Mouse (Mus musculus) heart, postnatal 0 days (tissue): ENCODE results near the gene Raver2. TPM values are rescaled to one million over a fixed set of nuclear protein-coding genes. Genes with fewer than 3 reads are reported as not detected.

Experiments
- ATAC-seq: fragments of 200-750 bp; cut with Nextera tagmentation; 2 replicates; pipeline ENCODE4 v1.8.0; 2017; ENCODE audit warnings: low read depth, moderate number of reproducible peaks, moderate library complexity; ENCODE audit not compliant: insufficient read depth
- DNase-seq: peaks from one replicate; pipeline ENCODE4 v3.0.0-alpha.2; 2016; ENCODE audit warnings: low spot score
- H3K27ac ChIP-seq: fragments of 300-500 bp; sonication (generic); 2 replicates; pipeline ENCODE4 v1.5.1; 2014; ENCODE audit warnings: low read depth, mild to moderate bottlenecking
- H3K27me3 ChIP-seq: fragments of 300-500 bp; sonication (generic); 2 replicates; pipeline ENCODE4 v1.6.1; 2014; ENCODE audit warnings: low read length, mixed read lengths; ENCODE audit not compliant: control insufficient read depth, insufficient read depth
- H3K36me3 ChIP-seq: fragments of 300-500 bp; sonication (generic); replicated peaks from 2 replicates; pipeline ENCODE4 v1.6.1; 2014; ENCODE audit warnings: low read length, mixed read lengths; ENCODE audit not compliant: control insufficient read depth, insufficient read depth
- H3K4me1 ChIP-seq: fragments of 300-500 bp; sonication (generic); 2 replicates; pipeline ENCODE4 v1.6.1; 2014; ENCODE audit warnings: antibody characterized with exemption; ENCODE audit not compliant: control insufficient read depth, insufficient read depth
- H3K4me2 ChIP-seq: fragments of 300-500 bp; sonication (generic); 2 replicates; pipeline ENCODE4 v1.6.1; 2014; ENCODE audit warnings: low read depth, mild to moderate bottlenecking, low read length, moderate library complexity
- H3K4me3 ChIP-seq: fragments of 300-500 bp; sonication (generic); 2 replicates; pipeline ENCODE4 v1.5.1; 2014; ENCODE audit warnings: low read depth, low read length
- H3K9ac ChIP-seq: fragments of 300-500 bp; sonication (generic); replicated peaks from 2 replicates; pipeline ENCODE4 v1.6.1; 2014; ENCODE audit warnings: low read depth, low read length, mixed read lengths
- H3K9me3 ChIP-seq: fragments of 300-500 bp; sonication (generic); replicated peaks from 2 replicates; pipeline ENCODE4 v1.6.1; 2016; ENCODE audit warnings: low read length; ENCODE audit not compliant: control insufficient read depth
- CTCF ChIP-seq: IDR thresholded peaks from 2 replicates; pipeline ENCODE4 v1.5.1; 2016; ENCODE audit warnings: antibody characterized with exemption, control low read depth, low read depth
- EP300 ChIP-seq: IDR thresholded peaks from 2 replicates; pipeline ENCODE4 v1.6.1; 2016; ENCODE audit warnings: antibody characterized with exemption, low read depth
- WGBS: fragments of 180-500 bp; shearing (Covaris S2); extraction: QIAGEN DNeasy Blood & Tissue Kit; methylation state at CpG from one replicate; pipeline ENCODE4 v1.1.7; 2014; 5-methylcytosine and 5-hydroxymethylcytosine counted together
- polyA plus RNA-seq: library from polyadenylated mRNA; unstranded; fragments of >200 nt; fragmentation: Nextera tagmentation; extraction: Ambion mirVana; gene quantifications from 2 replicates; pipeline ENCODE4 v1.2.1, GENCODE M21; 2015
- total RNA-seq: library from RNA; depleted of rRNA; stranded (reverse); fragments of >200 nt; gene quantifications from 2 replicates; pipeline ENCODE4 v1.2.3, GENCODE M21; 2014; ENCODE audit warnings: low replicate concordance

The Raver2 gene
- total and polyA plus RNA-seq, 2 experiments from 2014 or later: 1.7 to 4.0 TPM

DNA sequence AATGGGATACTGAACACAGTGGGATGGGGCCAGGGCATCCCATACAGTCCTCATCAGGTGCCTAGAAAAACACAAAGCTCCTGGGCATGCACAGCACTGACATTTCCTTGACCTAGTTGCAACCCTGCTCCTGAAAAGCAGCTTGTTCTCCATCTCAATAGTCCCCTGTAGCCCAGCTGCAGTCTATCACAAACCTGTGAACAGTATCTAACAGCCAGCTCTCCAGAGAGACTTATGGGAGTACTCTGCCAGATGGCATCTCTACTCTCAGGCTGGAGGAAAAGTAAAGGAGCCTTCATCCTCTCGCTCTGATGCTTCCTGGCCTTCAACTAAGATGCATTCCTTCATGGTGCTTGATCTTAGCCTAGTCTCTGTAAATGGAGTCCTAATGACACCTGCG, 95.9 kb downstream of the Raver2 start:
- WGBS: 83% methylated on average over 2 of the region's 2 CpGs
- Histone ChIP-seq H3K4me1 (no peaks in the 10 kb centered on the region), H3K27me3 (no peaks in the 10 kb centered on the region), H3K4me3 (no peak overlapping the region), H3K36me3 (peaks cover 70% of the 10 kb centered on the region), H3K4me2 (no peak overlapping the region), H3K9ac (no peak overlapping the region), H3K9me3 (no peaks in the 10 kb centered on the region), H3K27ac (no peak overlapping the region)
- no peak for ATAC-seq
- DNase-seq: no peak
- TF ChIP-seq EP300 (no peak), CTCF (no peak)

DNA sequence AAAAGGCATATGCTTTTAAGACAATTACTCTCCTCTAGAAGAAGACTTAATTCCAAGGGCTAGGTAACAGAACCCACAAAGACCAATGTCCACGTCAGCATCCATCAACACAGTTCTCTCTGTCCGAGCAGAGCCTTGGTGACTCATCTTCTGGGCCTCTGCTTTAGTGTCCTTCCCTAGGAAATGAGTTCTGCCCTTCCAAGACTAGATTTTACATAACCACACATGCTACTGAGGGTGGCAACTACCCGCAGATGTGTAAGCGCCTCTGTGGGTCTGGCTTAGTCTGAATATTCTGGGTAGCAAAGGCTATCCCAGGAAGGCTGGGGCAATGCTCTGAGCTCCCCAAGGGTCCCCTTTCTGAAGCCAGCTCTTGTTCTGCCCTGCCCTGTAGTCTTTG, 97.0 kb downstream of the Raver2 start:
- Histone ChIP-seq H3K4me2 (no peak overlapping the region), H3K4me3 (no peak overlapping the region), H3K4me1 (no peaks in the 10 kb centered on the region), H3K36me3 (peaks cover 74% of the 10 kb centered on the region), H3K27me3 (no peaks in the 10 kb centered on the region), H3K9me3 (no peaks in the 10 kb centered on the region), H3K9ac (no peak overlapping the region), H3K27ac (no peak overlapping the region)
- TF ChIP-seq CTCF (no peak), EP300 (no peak)
- WGBS: 78% methylated on average over 4 of the region's 4 CpGs
- no peak for DNase-seq
- ATAC-seq: no peak

DNA sequence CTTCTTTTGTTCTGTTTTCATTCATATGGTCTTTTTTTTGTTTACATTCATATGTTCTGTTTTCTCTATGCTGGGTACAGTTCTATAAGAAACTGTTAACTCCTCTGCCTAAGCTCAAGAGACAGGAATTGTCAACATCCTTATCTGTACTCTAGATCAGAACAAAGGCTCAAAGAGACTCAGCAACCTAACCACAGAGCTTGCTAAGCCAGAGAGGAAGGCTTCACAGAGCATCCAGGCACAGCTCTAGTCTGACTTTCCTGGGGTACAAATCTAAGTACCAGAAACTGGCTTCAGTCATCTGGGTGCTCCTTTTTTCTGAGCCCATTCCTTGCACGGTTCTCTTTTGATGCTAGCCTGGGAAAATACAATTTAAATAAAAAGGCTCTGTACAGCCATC, 99.0 kb downstream of the Raver2 start:
- Histone ChIP-seq H3K9me3 (no peaks in the 10 kb centered on the region), H3K36me3 (peaks cover 72% of the 10 kb centered on the region), H3K4me3 (no peak overlapping the region), H3K9ac (no peak overlapping the region), H3K27me3 (no peaks in the 10 kb centered on the region), H3K27ac (peak overlapping the region; percentile 16; the same call in 1 of the 2 replicates), H3K4me1 (no peaks in the 10 kb centered on the region), H3K4me2 (no peak overlapping the region)
- no peak for DNase-seq
- TF ChIP-seq EP300: no peak
- no peak for TF ChIP-seq CTCF
- ATAC-seq: no peak
- 86% methylated on average over 1 of the region's 1 CpGs for WGBS

DNA sequence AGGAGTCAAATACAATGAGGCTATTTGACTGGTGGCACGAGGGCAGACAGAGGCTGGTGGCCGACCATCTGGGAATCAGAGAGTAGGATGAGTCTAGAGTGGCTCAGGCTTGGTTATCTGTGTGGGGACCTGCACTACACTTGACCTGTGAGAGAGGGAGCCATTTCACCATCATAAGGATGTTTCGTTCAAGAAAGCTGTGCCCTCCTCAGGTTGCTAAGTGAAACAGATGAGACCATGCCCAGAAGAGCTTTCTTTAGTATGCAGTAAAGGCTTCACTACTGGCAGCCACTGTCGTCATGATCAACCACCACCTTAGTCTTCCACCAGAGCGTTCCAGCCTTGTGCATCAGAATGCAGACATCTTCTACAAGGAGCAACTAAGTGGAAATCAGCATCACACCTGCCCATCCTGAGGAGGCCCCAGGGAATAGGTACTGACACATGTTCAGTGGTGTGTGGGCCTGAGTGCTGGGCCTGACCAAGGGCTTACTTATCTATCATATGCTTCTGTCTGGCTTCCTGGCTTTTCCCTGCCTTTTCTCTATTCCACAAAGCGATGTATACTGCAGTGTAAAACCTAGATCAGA, 99.5 kb downstream of the Raver2 start:
- no peaks in the 10 kb centered on the region for H3K9me3 ChIP-seq
- WGBS: 48% methylated on average over 6 of the region's 6 CpGs
- H3K27ac ChIP-seq: peak overlapping the region; percentile 16; the same call in 1 of the 2 replicates
- no peak overlapping the region for H3K9ac ChIP-seq
- H3K27me3 ChIP-seq: no peaks in the 10 kb centered on the region
- H3K4me2 ChIP-seq: no peak overlapping the region
- TF ChIP-seq EP300 (no peak), CTCF (peak; percentile 68)
- no peaks in the 10 kb centered on the region for H3K4me1 ChIP-seq
- H3K4me3 ChIP-seq: no peak overlapping the region
- peaks cover 72% of the 10 kb centered on the region for H3K36me3 ChIP-seq
- DNase-seq (peak; percentile 41), ATAC-seq (peak; percentile 25; the same call in 1 of the 2 replicates)

DNA sequence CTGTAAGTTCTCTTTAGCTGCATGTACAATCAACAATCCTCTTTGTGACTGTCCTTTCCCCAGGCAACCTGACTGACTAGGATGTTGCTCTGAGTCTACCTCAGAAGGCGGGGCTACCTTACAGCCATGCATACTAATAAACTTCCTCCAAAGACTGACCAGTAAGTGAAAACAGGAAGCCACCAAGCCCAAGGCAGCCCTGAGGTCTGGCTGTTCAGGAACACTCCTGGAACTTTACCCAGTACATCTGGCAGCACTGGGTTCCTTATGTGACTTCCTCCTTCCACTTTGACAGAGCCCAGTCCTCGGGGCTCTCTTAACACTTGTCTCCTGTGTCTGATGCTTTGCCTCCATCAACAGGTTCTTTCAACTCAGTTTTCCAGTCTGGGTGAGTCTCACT, 104.0 kb downstream of the Raver2 start:
- Histone ChIP-seq H3K9ac (no peak overlapping the region), H3K36me3 (peaks cover 67% of the 10 kb centered on the region), H3K27me3 (no peaks in the 10 kb centered on the region), H3K9me3 (no peaks in the 10 kb centered on the region), H3K4me2 (no peak overlapping the region), H3K27ac (no peak overlapping the region), H3K4me1 (peaks cover 11% of the 10 kb centered on the region), H3K4me3 (no peak overlapping the region)
- no peak for ATAC-seq
- no peak for DNase-seq
- 57% methylated on average over 2 of the region's 2 CpGs for WGBS
- TF ChIP-seq CTCF (no peak), EP300 (no peak)

DNA sequence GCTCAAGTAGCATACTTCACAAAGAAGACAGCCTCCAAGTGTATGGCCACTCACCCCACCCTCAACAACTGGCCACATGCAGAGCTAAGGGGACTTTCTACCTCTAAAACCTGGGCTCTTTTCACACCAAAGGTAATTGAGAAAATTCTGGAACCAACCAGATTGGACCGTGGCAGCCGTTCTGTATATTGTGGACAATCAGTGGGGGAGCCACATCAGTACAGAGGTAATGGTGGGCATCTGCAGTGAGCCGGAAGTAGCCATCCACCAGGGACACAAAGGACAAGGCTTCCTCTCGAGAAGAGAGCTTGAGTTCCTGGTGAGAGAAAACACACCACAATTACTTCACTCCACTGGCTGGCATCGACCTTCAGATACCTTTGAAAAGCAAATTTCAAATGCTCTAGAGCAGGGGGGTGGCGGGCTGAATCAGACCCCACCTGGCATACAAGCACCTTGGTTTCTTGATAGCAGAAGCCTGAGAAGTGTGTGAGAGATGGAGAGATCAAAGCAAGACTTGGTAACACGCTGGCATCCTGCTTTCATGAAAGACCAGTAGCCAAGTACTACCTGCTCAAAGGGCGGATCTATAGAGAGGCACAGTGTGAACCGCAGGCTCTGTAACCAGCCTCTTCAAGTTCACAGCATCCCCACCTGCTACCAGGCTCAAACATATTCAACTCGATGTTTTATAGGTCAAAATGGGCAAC, 106.3 kb downstream of the Raver2 start:
- no peak for ATAC-seq
- H3K36me3 ChIP-seq: peaks cover 61% of the 10 kb centered on the region
- WGBS: 85% methylated on average over 10 of the region's 10 CpGs

More for the DNA sequence above, 106.3 kb downstream of the Raver2 start:
- no peaks in the 10 kb centered on the region for H3K27me3 ChIP-seq
- no peak overlapping the region for H3K4me2 ChIP-seq
- no peak overlapping the region for H3K4me3 ChIP-seq
- no peak for TF ChIP-seq CTCF
- TF ChIP-seq EP300: no peak
- peaks cover 17% of the 10 kb centered on the region for H3K4me1 ChIP-seq
- H3K9ac ChIP-seq: no peak overlapping the region
- no peaks in the 10 kb centered on the region for H3K9me3 ChIP-seq
- DNase-seq: no peak
- no peak overlapping the region for H3K27ac ChIP-seq
